Mouse (Mus musculus) adrenal gland, postnatal 25 days (tissue): ENCODE data around the gene Frat2. TPM values are rescaled to one million over a fixed set of nuclear protein-coding genes. Genes with fewer than 3 reads are reported as not detected.

Experiments used
- DNase-seq: peaks from one replicate; pipeline ENCODE4 v3.0.0; 2021; ENCODE audit warnings: mixed read lengths
- total RNA-seq: library from RNA; stranded (reverse); gene quantifications from 2 replicates; pipeline ENCODE4 v1.2.3, GENCODE M21; 2021

Frat2 gene
- total RNA-seq, 1 experiment from 2014 or later, result 6.6 TPM

DNA sequence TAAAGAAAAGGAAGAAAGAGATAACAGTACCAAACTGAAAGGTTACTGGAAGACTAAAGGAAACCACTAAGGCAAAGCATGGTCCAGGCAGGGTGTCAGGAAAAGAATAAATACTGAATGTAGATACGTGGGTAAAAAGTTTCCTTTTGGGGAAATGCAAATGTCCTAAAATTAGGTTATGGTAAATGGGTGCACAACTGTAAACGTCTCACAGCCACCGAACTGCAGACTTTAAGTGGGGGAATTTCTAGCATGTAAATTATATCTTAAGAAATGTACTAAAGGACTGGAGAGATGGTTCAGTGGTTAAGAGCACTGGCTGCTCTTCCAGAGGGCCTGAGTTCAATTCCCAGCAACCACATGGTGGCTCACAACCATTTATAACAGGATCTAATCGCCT, 29.2 kb downstream of the Frat2 start:
- DNase-seq, result no peak

DNA sequence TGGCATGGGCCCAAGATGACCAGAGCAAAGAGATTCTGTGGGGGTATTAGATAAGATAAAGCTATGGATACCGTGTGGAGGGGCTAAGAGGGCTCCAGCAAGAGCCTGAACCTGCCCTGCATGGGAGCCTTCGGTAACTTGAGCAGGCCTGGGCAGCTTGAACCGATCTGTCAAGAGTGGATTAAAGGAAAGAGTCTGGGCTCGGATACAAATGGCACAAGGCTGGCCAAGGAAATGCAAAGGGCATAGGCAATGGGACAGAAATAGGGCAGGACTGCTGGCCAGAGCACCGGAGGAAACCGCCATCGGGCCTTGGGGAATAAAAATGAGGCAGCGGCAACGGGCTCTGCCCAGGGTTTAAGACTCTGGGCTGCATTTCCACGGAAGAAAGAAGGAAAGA, 30.6 kb downstream of the Frat2 start:
- peak; percentile 15 for DNase-seq

DNA sequence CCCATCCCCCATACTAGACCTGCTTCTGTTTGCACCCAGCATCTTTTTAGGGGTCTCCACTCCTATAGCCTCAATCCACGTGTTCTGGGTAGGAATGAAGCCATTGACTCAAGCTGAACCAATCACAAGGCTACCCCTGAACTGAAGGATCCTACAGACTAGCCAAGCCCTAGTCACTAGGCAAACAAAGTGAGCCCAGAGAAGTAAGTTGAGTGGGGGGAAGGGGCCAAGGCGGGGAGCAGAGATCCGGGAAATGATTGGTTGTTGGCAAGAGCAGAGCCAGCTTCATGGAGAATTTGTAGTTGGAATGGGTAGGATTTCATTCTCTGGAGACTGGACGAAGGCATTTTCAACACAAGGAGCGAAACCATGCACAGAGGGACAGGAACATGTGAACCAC, 31.0 kb downstream of the Frat2 start:
- no peak for DNase-seq

DNA sequence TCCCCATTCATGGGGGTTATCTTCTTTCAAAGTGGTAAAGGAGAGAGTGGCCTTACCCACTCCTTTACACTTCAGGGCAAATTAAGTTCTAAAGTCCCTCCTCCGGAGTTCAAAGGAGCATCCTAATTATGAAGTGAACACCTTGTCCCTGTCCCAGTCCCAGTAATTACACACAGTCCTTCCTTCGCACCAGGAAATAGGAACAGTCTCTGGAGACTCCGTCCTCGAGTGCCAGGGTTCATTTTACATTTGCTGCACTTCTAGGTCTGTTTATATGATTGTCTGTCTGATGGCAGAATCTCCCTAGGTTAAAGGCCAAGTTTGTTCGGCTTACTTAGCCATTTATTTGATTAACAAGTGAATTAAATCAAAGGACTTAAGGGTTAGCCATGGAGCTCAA, 31.5 kb downstream of the Frat2 start:
- DNase-seq, result no peak

DNA sequence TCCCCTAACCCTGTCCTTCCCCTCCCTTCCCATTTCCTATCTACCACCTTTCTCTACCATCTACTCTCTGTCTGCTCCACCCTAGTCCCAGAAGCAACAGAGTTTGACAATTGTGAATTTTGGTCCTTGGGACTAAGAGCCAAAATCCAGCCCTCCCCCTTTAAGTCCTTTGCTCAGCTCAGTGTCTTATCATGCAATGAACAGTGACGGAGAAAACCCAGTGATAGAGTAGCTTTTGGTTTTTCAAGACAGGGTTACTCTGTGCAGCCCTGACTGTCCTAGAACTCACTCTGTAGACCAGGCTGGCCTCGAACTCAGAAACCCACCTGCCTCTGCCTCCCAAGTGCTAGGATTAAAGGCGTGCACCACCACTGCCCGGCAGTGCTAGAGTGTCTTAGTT, 34.6 kb downstream of the Frat2 start:
- no peak for DNase-seq

DNA sequence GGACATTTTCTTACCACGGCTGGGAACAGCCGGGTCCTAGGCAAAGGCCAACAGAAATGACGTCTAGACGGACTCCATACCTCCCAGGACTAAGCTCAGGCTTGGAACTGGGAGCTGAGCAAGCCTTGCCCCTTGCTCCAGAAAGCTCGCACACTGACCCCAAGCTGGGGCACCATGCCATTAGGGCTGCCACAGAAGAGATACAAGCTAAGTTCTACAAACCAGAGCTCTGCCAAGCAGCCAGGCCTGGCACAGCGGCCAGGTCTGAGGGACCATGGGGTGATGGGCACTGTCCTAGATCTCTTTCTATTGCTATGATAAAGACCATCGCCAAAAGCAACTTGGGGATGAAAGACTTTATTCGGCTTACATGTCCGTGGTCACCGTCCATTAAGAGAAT, 35.4 kb downstream of the Frat2 start:
- DNase-seq, result peak; percentile 40

DNA sequence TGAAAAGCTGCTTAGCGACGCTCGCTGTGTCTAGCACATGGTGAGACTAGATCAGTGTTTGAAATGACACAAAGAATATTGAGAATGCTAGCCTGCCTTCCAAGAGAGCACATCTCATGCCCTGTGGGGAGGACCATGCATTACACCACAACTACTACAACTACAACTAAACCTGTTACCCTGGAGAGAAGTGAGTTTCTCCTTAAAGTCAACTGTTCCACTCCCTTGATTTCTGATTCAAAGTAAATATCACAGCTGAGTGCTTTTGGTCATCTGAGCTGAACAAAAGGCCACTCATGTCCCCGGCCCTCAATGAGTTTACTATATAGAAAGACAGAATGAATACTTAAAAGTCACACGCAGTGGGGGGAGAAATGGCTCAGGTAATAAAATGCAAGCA, 37.9 kb downstream of the Frat2 start:
- no peak for DNase-seq

DNA sequence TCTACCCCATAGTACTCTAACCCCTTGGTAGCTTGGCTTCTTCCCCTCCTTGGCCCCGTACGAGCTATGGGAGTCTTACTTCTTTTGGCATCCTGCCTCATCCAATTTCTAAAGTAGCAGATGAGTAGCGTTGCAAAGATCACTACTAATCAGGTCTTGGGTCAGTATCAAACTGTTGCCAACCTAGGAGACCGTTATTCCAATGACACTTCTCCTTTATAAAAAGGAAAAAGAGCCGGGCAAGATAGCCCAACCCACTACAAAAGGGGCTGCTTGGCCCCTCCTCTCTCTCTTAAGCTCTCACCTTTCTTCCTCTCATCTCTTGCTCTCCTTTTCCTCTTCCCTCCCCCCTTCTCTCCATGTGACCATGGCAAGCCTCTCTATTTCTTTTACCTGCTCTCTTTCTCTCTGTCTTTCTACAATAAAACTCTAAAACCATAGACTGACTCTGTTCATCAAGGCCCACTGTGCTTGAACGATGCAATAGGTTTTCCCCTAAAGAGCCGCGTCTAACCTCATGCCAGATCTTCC, 39.8 kb downstream of the Frat2 start:
- no peak for DNase-seq

DNA sequence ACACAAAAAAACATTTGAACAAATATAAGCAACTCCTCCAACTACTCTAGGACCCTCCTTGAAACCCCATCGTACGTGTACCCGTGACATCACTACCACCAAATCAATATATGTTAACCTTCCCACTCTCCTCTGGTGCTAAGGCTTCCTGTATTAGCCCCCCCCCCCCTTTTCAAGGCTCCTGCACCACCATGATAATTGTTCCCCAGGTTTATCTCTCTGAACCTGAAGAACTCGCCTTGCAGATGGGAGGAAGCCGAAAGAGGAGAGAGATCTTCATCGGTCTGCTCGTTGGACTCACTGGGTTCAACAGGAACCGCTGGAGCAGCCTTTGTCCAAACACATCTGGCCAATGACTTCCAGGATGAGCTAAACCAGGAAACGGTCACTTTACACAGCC, 40.4 kb downstream of the Frat2 start:
- no peak for DNase-seq

DNA sequence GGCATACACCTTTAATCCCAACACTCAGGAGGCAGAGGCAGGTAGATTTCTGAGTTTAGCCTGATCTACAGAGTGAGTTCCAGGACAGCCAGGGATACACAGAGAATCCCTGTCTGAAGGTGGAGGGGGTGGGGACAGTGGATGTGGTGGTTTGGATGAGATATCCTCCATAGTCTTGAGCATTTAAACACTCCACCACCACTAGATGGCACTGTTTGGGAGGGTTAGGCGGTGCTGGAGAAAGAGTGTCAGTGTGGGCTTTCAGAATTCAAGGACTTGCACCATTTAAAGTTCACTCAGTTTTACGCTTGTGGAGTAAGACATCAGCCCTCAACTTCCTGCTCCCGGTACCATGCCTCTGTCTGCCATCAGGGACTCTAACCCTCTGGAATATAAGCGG, 42.1 kb downstream of the Frat2 start:
- DNase-seq, result no peak

DNA sequence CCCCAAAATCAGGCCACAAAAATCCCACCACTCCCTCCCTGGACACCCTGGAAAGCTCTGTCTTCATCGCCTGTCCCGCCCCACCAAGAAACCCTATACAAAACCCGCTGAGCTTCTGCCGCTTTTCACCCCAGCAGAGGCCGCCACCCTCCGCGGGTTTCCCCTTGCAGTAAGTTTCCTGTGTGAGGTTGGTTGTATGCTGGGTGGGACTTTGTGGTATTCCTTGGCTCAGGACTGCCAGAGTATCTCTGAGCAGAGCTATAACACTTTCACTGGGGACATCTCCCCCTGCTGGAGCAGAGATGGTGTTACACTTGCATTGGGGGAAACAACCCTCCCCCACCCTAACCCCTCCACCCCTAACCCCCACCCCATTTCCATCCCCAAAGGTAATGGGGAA, 44.6 kb downstream of the Frat2 start:
- DNase-seq, result no peak

DNA sequence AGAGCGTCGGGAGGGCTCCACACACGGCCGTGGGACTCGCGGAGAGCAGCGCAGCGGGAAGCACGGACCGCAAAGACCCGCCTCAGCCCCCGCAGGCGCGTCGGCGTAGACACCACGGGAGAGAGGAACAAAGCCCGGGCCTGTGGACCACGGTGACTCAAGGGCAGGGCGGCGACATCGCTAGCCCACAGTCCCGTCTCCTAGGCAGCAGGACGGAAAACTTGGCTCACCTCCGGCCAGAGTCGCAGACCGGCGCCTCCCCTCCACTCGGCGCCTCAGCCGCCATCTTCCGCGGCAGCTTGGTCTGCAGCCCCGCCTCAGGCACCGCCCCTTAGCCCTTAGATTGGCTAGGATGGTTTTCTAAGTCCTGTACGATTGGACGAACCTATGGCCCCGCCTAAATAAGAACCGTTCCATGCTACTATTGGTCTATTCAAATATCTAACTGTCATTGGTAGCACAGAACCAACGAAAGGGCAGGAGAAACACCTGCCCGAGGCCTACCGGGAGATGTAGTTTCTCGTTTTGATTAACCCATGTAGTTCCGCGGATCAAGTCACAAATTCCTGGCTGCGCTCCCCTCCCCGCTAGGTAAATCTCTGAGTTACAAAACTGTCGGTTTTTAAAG, 46.1 kb downstream of the Frat2 start, which contains the start of gene Arhgap19:
Gene Arhgap19, minus strand, starts transcription at position 306 of the 628 bp plus-strand sequence.
- peak; percentile 90 for DNase-seq

DNA sequence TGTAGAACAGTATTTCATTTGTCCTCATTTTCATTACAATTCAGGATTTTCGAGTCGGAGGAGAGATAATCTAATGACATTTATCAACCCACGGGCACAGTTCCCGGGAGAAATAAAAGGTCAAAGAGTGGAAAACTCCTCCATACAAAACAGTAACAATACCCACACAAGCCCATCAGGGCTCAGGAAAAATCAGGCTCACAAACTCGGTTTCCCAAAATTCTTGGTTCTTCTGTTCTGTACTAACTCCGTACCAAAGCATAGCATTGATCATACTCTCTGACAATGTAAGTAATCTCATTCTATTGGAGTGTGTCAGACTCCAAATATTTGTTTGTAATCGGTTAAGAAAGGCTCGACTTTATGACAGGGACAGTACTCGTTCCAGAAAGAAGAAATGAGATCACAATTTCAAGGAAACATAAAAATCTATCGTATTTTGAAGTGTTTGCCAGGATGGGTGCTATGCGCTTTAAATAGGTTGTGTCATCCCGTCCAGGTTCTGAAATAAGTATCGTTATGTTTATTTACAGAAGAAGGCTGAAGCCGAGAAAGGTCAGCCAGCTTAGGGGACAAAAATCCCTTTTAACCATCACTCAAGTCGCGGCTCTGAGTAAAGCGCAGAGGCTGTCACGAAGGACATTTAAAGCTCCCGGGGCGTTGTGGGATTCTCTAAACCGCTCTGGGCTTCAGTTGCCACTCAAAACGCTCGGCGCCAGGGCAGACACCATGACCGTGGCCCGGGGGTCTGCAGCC, 46.8 kb downstream of the Frat2 start:
- no peak for DNase-seq

DNA sequence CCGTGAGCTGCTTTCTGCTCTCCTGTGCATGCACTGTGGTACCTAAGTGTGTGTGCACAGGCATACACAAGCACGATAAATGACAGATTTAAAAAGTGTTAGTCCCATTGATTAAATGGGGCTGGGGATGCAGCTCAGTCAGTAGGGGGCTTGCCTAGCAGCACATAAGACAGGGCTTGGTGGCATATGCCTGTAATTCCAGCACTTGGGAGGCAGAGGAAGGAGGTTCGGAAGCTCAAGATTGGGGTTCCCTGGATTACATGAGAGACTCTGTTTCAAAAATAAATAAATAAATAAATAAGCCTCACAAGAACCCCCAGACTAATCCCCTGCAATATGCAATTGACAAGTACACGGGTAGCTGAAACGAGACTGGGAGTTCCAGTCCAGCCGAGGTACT, 47.5 kb downstream of the Frat2 start:
- DNase-seq, result no peak

DNA sequence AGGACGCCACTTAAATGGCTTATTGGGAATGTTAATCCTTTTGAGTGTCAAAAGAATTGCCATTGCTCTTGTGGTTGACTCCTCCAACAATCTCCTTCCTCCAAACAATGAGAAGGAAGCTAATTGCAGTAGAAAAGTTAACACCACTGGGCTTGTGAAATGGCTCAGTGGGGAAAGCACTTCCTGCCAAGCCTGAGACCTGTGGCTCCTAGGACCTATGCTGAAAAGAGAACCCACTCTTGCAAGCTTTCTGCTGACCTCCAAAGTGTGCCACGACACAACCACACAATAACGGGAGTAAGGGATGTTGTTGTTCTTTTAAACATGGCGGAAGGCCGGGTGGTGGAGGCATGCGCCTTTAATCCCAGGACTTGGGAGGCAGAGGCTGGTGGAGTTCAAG, 50.4 kb downstream of the Frat2 start:
- DNase-seq, result no peak

DNA sequence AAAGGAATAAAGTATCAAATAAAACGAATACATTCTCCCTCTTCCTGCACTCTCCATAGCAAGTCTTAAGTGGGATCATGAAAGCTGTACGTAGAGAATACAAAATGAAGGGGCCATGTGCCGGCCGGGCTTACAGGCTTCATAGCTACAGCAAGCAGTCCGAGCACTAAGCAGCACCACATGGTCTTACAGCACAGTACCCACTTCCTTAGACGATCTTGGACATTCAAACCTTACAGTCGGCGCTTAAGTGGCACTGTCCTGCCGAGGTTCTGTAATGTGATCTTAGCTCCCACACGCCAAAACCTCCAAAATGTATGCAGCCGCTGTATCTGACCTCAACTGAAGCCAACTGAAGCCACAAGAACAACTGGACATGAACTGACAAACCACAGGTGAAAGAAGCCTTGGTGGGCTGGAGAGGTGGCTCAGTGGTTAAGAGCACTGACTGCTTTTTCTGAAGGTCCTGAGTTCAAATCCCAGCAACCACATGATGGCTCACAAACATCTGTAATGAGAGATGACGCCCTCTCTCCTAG, 51.1 kb downstream of the Frat2 start:
- no peak for DNase-seq

DNA sequence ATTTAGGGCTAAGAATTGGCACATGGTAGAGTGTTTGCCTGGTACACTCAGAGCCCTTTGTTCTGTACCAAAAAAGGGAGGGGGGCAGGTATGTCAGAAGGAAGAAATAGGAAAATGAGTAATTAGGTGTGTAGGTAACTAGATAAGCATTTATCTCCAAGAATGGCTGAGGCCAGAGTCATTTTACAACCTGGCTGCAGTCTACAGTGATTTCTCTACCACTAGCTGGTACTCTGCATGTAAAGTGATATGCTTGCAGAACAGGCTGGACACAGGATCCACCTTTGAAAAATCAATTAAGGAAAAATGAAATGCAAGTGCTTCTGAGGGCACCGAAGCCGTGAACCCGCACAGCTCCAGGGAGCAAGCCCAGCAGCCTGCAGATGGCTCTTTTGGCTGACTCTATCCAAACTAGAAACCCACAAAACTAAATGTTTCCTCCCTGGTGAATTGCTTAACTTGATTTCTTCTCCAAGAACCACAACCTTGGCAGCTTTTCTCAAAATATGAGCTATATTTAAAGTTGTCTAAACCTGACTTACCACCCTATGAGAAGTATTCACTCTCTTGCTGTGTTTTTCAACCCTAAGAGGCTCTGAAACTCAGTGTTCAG, 51.7 kb downstream of the Frat2 start:
- DNase-seq, result no peak

Other genes starting within 250 kb of the Frat2 start
- 8.5 and 11.1 TPM in 2 replicates for gene Slit1, start 104.5 kb downstream of the Frat2 start, total RNA-seq
- 5.6 and 6.1 TPM in 2 replicates for gene Arhgap19, start 46.1 kb downstream of the Frat2 start, total RNA-seq
- gene Frat1, start 18.2 kb downstream of the Frat2 start, total RNA-seq, result 7.7 and 11.1 TPM in 2 replicates
- gene Rrp12, start 48.0 kb upstream of the Frat2 start, total RNA-seq, result 12.3 and 16.9 TPM in 2 replicates
- gene Pgam1, start 63.8 kb upstream of the Frat2 start, total RNA-seq, result 708 and 730 TPM in 2 replicates
- gene Exosc1, start 85.3 kb upstream of the Frat2 start, total RNA-seq, result 24.0 and 30.3 TPM in 2 replicates
- gene Zdhhc16, start 85.3 kb upstream of the Frat2 start, total RNA-seq, result 36.0 and 39.8 TPM in 2 replicates
- gene Mms19, start 133.0 kb upstream of the Frat2 start, total RNA-seq, result 19.0 and 31.0 TPM in 2 replicates
- gene Ubtd1, start 133.6 kb upstream of the Frat2 start, total RNA-seq, result 15.2 and 18.2 TPM in 2 replicates
- 0.46 TPM in 1 of 2 replicates, not detected in the other for gene Ankrd2, start 187.9 kb upstream of the Frat2 start, total RNA-seq
- 4.5 and 5.2 TPM in 2 replicates for gene Hoga1, start 197.5 kb upstream of the Frat2 start, total RNA-seq
- gene 4933411K16Rik, start 204.1 kb upstream of the Frat2 start, total RNA-seq, result 0.67 and 1.1 TPM in 2 replicates
- gene Morn4, start 238.2 kb upstream of the Frat2 start, total RNA-seq, result 6.6 and 10.1 TPM in 2 replicates
- 58.2 and 62.4 TPM in 2 replicates for gene Pi4k2a, start 242.3 kb upstream of the Frat2 start, total RNA-seq